Mouse (Mus musculus): ENCODE data around the gene Etnk1. TPM values are rescaled to one million over a fixed set of nuclear protein-coding genes. Genes with fewer than 3 reads are reported as not detected.

Etnk1 gene
- polyA plus RNA-seq, 1 experiment, result 71.6 TPM

- no peaks in the 10 kb centered on the region for H3K36me3 ChIP-seq (ENCODE audit: control insufficient read depth, insufficient read depth, low read length)
- 86% methylated on average over 5 of the region's 5 CpGs for WGBS
- TF ChIP-seq CTCF (conservative IDR thresholded peaks at IDR 0.05; ENCODE audit: insufficient read depth, insufficient read length, low read depth, low read length) (no peak), POLR2A (IDR thresholded peaks at IDR 0.05; ENCODE audit: low read depth, low read length) (no peak)
- no peak overlapping the region for H3K4me3 ChIP-seq (ENCODE audit: insufficient read depth, low read depth, low read length)
- no peak overlapping the region for H3K27ac ChIP-seq (ENCODE audit: insufficient read depth, low read depth, low read length)
- H3K4me1 ChIP-seq (ENCODE audit: control insufficient read depth, insufficient read depth, low read length), result 0 out of 2 replicates have a peak, but pooled peaks cover 2% of the 10 kb centered on the region
- H3K27me3 ChIP-seq (replicated peaks; ENCODE audit: control insufficient read depth, insufficient read depth, low read length), result no peaks in the 10 kb centered on the region
- no peak for DNase-seq
These were observed 61.7 kb downstream of the Etnk1 start for GRCm38 (mm10) chr6:143228696-143229095.

- WGBS, result 29% methylated on average over 8 of the region's 8 CpGs
- Histone ChIP-seq H3K4me1 (ENCODE audit: control insufficient read depth, insufficient read depth, low read length) (0 out of 2 replicates have a peak, but pooled peaks cover 2% of the 10 kb centered on the region), H3K27me3 (replicated peaks; ENCODE audit: control insufficient read depth, insufficient read depth, low read length) (no peaks in the 10 kb centered on the region), H3K4me3 (ENCODE audit: insufficient read depth, low read depth, low read length) (no peak overlapping the region), H3K36me3 (ENCODE audit: control insufficient read depth, insufficient read depth, low read length) (no peaks in the 10 kb centered on the region), H3K27ac (ENCODE audit: insufficient read depth, low read depth, low read length) (no peak overlapping the region)
- TF ChIP-seq CTCF (conservative IDR thresholded peaks at IDR 0.05; ENCODE audit: insufficient read depth, insufficient read length, low read depth, low read length), result no peak
- peak; percentile 71 for DNase-seq
These were observed 62.9 kb downstream of the Etnk1 start for GRCm38 (mm10) chr6:143229906-143230305.

- Histone ChIP-seq H3K27me3 (replicated peaks; ENCODE audit: control insufficient read depth, insufficient read depth, low read length) (no peaks in the 10 kb centered on the region), H3K27ac (ENCODE audit: insufficient read depth, low read depth, low read length) (no peak overlapping the region), H3K36me3 (ENCODE audit: control insufficient read depth, insufficient read depth, low read length) (no peaks in the 10 kb centered on the region), H3K4me3 (ENCODE audit: insufficient read depth, low read depth, low read length) (no peak overlapping the region), H3K4me1 (ENCODE audit: control insufficient read depth, insufficient read depth, low read length) (0 out of 2 replicates have a peak, but pooled peaks cover 2% of the 10 kb centered on the region)
- TF ChIP-seq CTCF (conservative IDR thresholded peaks at IDR 0.05; ENCODE audit: insufficient read depth, insufficient read length, low read depth, low read length), result no peak
- no peak for TF ChIP-seq POLR2A (IDR thresholded peaks at IDR 0.05; ENCODE audit: low read depth, low read length)
- WGBS, result 75% methylated on average over 2 of the region's 2 CpGs
- DNase-seq, result no peak
These were observed 63.9 kb downstream of the Etnk1 start for GRCm38 (mm10) chr6:143230888-143231287.

- H3K27ac ChIP-seq (ENCODE audit: insufficient read depth, low read depth, low read length), result no peak overlapping the region
These were observed 65.7 kb downstream of the Etnk1 start for GRCm38 (mm10) chr6:143232718-143233117.

GRCm38 (mm10) chr6:143234868-143235267 is 67.8 kb downstream of the Etnk1 start:
- TF ChIP-seq POLR2A (IDR thresholded peaks at IDR 0.05; ENCODE audit: low read depth, low read length) (no peak), CTCF (conservative IDR thresholded peaks at IDR 0.05; ENCODE audit: insufficient read depth, insufficient read length, low read depth, low read length) (no peak)
- 84% methylated on average over 8 of the region's 8 CpGs for WGBS
- Histone ChIP-seq H3K4me1 (ENCODE audit: control insufficient read depth, insufficient read depth, low read length) (no peaks in the 10 kb centered on the region), H3K27ac (ENCODE audit: insufficient read depth, low read depth, low read length) (no peak overlapping the region), H3K4me3 (ENCODE audit: insufficient read depth, low read depth, low read length) (no peak overlapping the region), H3K36me3 (ENCODE audit: control insufficient read depth, insufficient read depth, low read length) (no peaks in the 10 kb centered on the region), H3K27me3 (replicated peaks; ENCODE audit: control insufficient read depth, insufficient read depth, low read length) (no peaks in the 10 kb centered on the region)
- no peak for DNase-seq

More at GRCm38 (mm10) chr6:143232718-143233117, 65.7 kb downstream of the Etnk1 start:
- no peaks in the 10 kb centered on the region for H3K36me3 ChIP-seq (ENCODE audit: control insufficient read depth, insufficient read depth, low read length)
- no peak overlapping the region for H3K4me3 ChIP-seq (ENCODE audit: insufficient read depth, low read depth, low read length)
- H3K4me1 ChIP-seq (ENCODE audit: control insufficient read depth, insufficient read depth, low read length), result 0 out of 2 replicates have a peak, but pooled peaks cover 2% of the 10 kb centered on the region
- DNase-seq, result peak; percentile 75
- no peak for TF ChIP-seq CTCF (conservative IDR thresholded peaks at IDR 0.05; ENCODE audit: insufficient read depth, insufficient read length, low read depth, low read length)
- WGBS, result 46% methylated on average over 11 of the region's 11 CpGs
- H3K27me3 ChIP-seq (replicated peaks; ENCODE audit: control insufficient read depth, insufficient read depth, low read length), result no peaks in the 10 kb centered on the region

GRCm38 (mm10) chr6:143239362-143240074 is 72.5 kb downstream of the Etnk1 start:
- H3K4me3 ChIP-seq (ENCODE audit: insufficient read depth, low read depth, low read length), result no peak overlapping the region
- no peak for DNase-seq
- no peaks in the 10 kb centered on the region for H3K27me3 ChIP-seq (replicated peaks; ENCODE audit: control insufficient read depth, insufficient read depth, low read length)
- TF ChIP-seq POLR2A (IDR thresholded peaks at IDR 0.05; ENCODE audit: low read depth, low read length) (no peak), CTCF (conservative IDR thresholded peaks at IDR 0.05; ENCODE audit: insufficient read depth, insufficient read length, low read depth, low read length) (no peak)
- no peaks in the 10 kb centered on the region for H3K36me3 ChIP-seq (ENCODE audit: control insufficient read depth, insufficient read depth, low read length)
- H3K27ac ChIP-seq (ENCODE audit: insufficient read depth, low read depth, low read length), result no peak overlapping the region
- no peaks in the 10 kb centered on the region for H3K4me1 ChIP-seq (ENCODE audit: control insufficient read depth, insufficient read depth, low read length)
- WGBS, result 68% methylated on average over 21 of the region's 21 CpGs

- Histone ChIP-seq H3K27ac (ENCODE audit: insufficient read depth, low read depth, low read length) (no peak overlapping the region), H3K27me3 (replicated peaks; ENCODE audit: control insufficient read depth, insufficient read depth, low read length) (no peaks in the 10 kb centered on the region), H3K4me1 (ENCODE audit: control insufficient read depth, insufficient read depth, low read length) (no peaks in the 10 kb centered on the region), H3K36me3 (ENCODE audit: control insufficient read depth, insufficient read depth, low read length) (no peaks in the 10 kb centered on the region), H3K4me3 (ENCODE audit: insufficient read depth, low read depth, low read length) (no peak overlapping the region)
- no peak for DNase-seq
- 90% methylated on average over 5 of the region's 5 CpGs for WGBS
- no peak for TF ChIP-seq CTCF (conservative IDR thresholded peaks at IDR 0.05; ENCODE audit: insufficient read depth, insufficient read length, low read depth, low read length)
- TF ChIP-seq POLR2A (IDR thresholded peaks at IDR 0.05; ENCODE audit: low read depth, low read length), result no peak
These were observed 76.2 kb downstream of the Etnk1 start for GRCm38 (mm10) chr6:143243191-143243590.
